Mouse (Mus musculus) kidney, adult 2 months (tissue): Measurements from ENCODE around the gene Fam168b. TPM values are rescaled to one million over a fixed set of nuclear protein-coding genes. Genes with fewer than 3 reads are reported as not detected.

ENCODE experiments used
- DNase-seq: peaks from one replicate; pipeline ENCODE4 v3.0.0; 2021
- H3K27ac ChIP-seq: fragments of 200-500 bp; 2 replicates; pipeline ENCODE4 v1.5.1; 2012; ENCODE audit warnings: low read depth, low read length, control low read depth, inconsistent platforms; ENCODE audit not compliant: insufficient read depth
- H3K27me3 ChIP-seq: fragments of 200-500 bp; replicated peaks from 2 replicates; pipeline ENCODE4 v1.6.1; 2012; ENCODE audit warnings: mild to moderate bottlenecking, moderate library complexity, low read length, inconsistent platforms; ENCODE audit not compliant: control insufficient read depth, insufficient read depth
- H3K36me3 ChIP-seq: fragments of 200-500 bp; 2 replicates; pipeline ENCODE4 v1.6.1; 2012; ENCODE audit warnings: mild to moderate bottlenecking, moderate library complexity, low read length, inconsistent platforms; ENCODE audit not compliant: control insufficient read depth, insufficient read depth
- H3K4me1 ChIP-seq: fragments of 200-500 bp; 2 replicates; pipeline ENCODE4 v1.6.1; 2011; ENCODE audit warnings: low read length; ENCODE audit not compliant: control insufficient read depth, insufficient read depth
- H3K4me3 ChIP-seq: fragments of 200-500 bp; 2 replicates; pipeline ENCODE4 v1.5.1; 2011; ENCODE audit warnings: mild to moderate bottlenecking, low read depth, low read length, control low read depth; ENCODE audit not compliant: insufficient read depth
- CTCF ChIP-seq: fragments of 200-500 bp; conservative IDR thresholded peaks from 2 replicates; pipeline ENCODE4 v1.5.1; 2011; ENCODE audit warnings: low read depth, mild to moderate bottlenecking, control low read depth, low read length, moderate library complexity, mixed read lengths; ENCODE audit not compliant: insufficient read depth, insufficient read length
- POLR2A ChIP-seq: fragments of 200-500 bp; IDR thresholded peaks from one replicate; pipeline ENCODE4 v1.6.1; 2011; ENCODE audit warnings: low read depth, low read length, control low read depth
- WGBS: fragments of 180-500 bp; shearing (Covaris S2); methylation state at CpG from one replicate; pipeline ENCODE4 v1.1.7; 2018; 5-methylcytosine and 5-hydroxymethylcytosine counted together
- polyA plus RNA-seq: library from polyadenylated mRNA; depleted of rRNA; stranded (reverse); fragments of >200 nt; gene quantifications from 2 replicates; pipeline ENCODE4 v1.2.3, GENCODE M21; 2012

Fam168b gene
- polyA plus RNA-seq, 1 experiment: 236 TPM

- Histone ChIP-seq H3K27me3 (no peaks in the 10 kb centered on the region), H3K36me3 (no peaks in the 10 kb centered on the region; the same call in 1 of the 2 replicates), H3K27ac (0 out of 2 replicates have a peak overlapping the region, but pooled peaks have one; percentile 1), H3K4me3 (no peak overlapping the region), H3K4me1 (peaks cover 23% of the 10 kb centered on the region)
- peak; percentile 81 for DNase-seq
- WGBS: 70% methylated on average over 13 of the region's 13 CpGs
- no peak for TF ChIP-seq CTCF
- no peak for TF ChIP-seq POLR2A
Measured at GRCm38 (mm10) chr1:34862877-34863276, 20.0 kb upstream of the Fam168b start.

GRCm38 (mm10) chr1:34860205-34860604 lies 17.3 kb upstream of the Fam168b start:
- no peak for DNase-seq
- WGBS: 76% methylated on average over 7 of the region's 7 CpGs
- H3K27ac ChIP-seq: no peak overlapping the region
- no peak for TF ChIP-seq CTCF
- TF ChIP-seq POLR2A: no peak
- no peak overlapping the region for H3K4me3 ChIP-seq
- no peaks in the 10 kb centered on the region; the same call in 1 of the 2 replicates for H3K36me3 ChIP-seq
- H3K27me3 ChIP-seq: no peaks in the 10 kb centered on the region
- H3K4me1 ChIP-seq: peaks cover 31% of the 10 kb centered on the region

- no peak for DNase-seq
- Histone ChIP-seq H3K27ac (no peak overlapping the region), H3K4me1 (peaks cover 31% of the 10 kb centered on the region), H3K36me3 (no peaks in the 10 kb centered on the region; the same call in 1 of the 2 replicates), H3K4me3 (no peak overlapping the region), H3K27me3 (no peaks in the 10 kb centered on the region)
- 87% methylated on average over 3 of the region's 3 CpGs for WGBS
- no peak for TF ChIP-seq POLR2A
Measured at GRCm38 (mm10) chr1:34859761-34860160, 16.9 kb upstream of the Fam168b start.

- Histone ChIP-seq H3K27me3 (no peaks in the 10 kb centered on the region), H3K4me1 (peaks cover 37% of the 10 kb centered on the region), H3K4me3 (no peak overlapping the region), H3K27ac (peak overlapping the region; percentile 85; the same call in 1 of the 2 replicates), H3K36me3 (no peaks in the 10 kb centered on the region; the same call in 1 of the 2 replicates)
- 49% methylated on average over 5 of the region's 5 CpGs for WGBS
- DNase-seq: peak; percentile 87
- no peak for TF ChIP-seq CTCF
Measured at GRCm38 (mm10) chr1:34858671-34859070, 15.8 kb upstream of the Fam168b start.

GRCm38 (mm10) chr1:34855056-34855739 lies 12.3 kb upstream of the Fam168b start:
- H3K27ac ChIP-seq: peak overlapping the region; percentile 68

GRCm38 (mm10) chr1:34853786-34854185 lies 10.9 kb upstream of the Fam168b start:
- TF ChIP-seq CTCF (no peak), POLR2A (no peak)
- Histone ChIP-seq H3K4me1 (peaks cover 32% of the 10 kb centered on the region), H3K36me3 (no peaks in the 10 kb centered on the region), H3K27me3 (no peaks in the 10 kb centered on the region), H3K4me3 (no peak overlapping the region), H3K27ac (peak overlapping the region; percentile 72)
- WGBS: 61% methylated on average over 2 of the region's 2 CpGs
- peak; percentile 68 for DNase-seq

More at GRCm38 (mm10) chr1:34855056-34855739, 12.3 kb upstream of the Fam168b start:
- Histone ChIP-seq H3K36me3 (no peaks in the 10 kb centered on the region), H3K4me1 (peaks cover 41% of the 10 kb centered on the region), H3K27me3 (no peaks in the 10 kb centered on the region), H3K4me3 (no peak overlapping the region)
- WGBS: 44% methylated on average over 12 of the region's 12 CpGs
- no peak for TF ChIP-seq CTCF
- TF ChIP-seq POLR2A: no peak
- peak; percentile 84 for DNase-seq

- 43% methylated on average over 11 of the region's 11 CpGs for WGBS
- TF ChIP-seq CTCF (no peak), POLR2A (no peak)
- DNase-seq: peak; percentile 56
- Histone ChIP-seq H3K27ac (peak overlapping the region; percentile 86), H3K4me1 (peaks cover 24% of the 10 kb centered on the region; the same call in 1 of the 2 replicates), H3K4me3 (peak overlapping the region; percentile 37; the same call in 1 of the 2 replicates), H3K27me3 (no peaks in the 10 kb centered on the region), H3K36me3 (no peaks in the 10 kb centered on the region)
Measured at GRCm38 (mm10) chr1:34852116-34852878, 9.4 kb upstream of the Fam168b start.
